Mouse (Mus musculus) retina, embryonic 14.5 days (tissue): Measurements from ENCODE around the gene Pcnx.

Experiments used
- DNase-seq: peaks from one replicate; pipeline ENCODE4 v3.0.0-alpha.2; 2015; ENCODE audit warnings: low spot score

Pcnx gene

GRCm38 (mm10) chr12:81855031-81855430 lies 4.8 kb upstream of the Pcnx start:
- no peak for DNase-seq

DNA sequence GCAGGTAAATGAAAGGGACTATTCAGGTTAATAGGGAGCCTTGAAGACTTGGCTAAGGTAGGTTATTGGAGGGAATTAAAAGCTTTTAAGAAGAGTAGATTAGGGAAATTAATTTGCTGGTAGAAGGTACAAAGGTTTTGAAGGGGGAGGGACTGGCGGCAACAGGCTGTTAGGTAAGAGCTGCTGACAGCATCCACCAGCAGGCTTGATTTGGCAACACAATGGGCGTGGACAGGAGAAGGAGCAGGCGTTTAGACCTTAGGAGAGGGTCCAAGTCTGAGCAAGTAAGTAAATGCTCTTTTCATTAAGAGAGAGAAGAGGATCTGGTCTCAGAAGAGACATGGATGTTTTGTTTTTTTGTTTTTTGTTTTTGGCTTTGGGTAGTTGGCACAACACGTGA lies 3.1 kb upstream of the Pcnx start:
- DNase-seq: no peak

DNA sequence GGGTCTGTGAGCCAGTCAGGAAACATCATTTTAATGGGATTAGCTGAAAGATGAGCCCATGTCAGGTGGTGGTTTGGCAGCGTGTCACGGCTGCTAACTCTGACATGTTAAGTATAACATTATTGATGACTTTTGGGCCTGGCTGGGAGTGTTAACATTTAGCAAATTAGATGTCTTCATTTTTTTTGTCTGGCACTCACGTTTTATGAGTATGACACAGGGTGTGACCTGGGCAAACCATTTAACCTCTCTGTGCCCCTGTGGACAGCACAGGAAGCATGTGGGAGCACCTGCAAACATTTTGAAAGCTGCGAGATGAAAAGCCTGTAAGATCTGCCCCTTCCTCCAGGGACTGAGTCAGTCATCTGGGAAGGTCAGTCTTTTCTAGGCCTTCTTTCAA lies 2.6 kb upstream of the Pcnx start:
- no peak for DNase-seq

DNA sequence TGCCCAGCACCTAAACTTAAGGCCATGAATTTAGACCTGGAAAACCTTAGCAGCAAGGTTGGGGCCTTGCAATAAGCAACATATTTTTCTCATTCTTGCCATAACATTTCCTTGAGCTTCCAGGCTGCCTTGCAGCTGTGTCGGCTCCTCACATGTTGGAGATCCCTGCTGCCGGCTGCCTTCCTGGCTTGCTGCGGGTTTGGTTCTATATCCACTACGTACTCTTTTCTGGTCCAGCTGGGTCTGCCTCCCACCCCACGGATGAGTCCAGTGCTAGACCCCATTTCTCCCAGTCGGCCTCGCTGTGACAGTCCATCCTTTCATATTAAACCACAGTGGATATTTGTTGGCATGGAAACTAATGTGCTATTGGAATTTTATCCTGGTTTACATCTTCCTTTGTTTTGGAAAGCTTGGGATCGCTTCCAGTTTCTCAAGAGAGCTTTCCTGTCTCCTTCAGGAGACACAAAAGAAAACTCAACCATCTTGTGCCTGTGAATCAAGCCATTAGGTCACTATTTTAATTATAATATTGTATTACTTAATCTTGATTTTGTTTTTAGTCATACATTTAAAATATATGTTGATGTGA lies 1.7 kb upstream of the Pcnx start:
- no peak for DNase-seq

DNA sequence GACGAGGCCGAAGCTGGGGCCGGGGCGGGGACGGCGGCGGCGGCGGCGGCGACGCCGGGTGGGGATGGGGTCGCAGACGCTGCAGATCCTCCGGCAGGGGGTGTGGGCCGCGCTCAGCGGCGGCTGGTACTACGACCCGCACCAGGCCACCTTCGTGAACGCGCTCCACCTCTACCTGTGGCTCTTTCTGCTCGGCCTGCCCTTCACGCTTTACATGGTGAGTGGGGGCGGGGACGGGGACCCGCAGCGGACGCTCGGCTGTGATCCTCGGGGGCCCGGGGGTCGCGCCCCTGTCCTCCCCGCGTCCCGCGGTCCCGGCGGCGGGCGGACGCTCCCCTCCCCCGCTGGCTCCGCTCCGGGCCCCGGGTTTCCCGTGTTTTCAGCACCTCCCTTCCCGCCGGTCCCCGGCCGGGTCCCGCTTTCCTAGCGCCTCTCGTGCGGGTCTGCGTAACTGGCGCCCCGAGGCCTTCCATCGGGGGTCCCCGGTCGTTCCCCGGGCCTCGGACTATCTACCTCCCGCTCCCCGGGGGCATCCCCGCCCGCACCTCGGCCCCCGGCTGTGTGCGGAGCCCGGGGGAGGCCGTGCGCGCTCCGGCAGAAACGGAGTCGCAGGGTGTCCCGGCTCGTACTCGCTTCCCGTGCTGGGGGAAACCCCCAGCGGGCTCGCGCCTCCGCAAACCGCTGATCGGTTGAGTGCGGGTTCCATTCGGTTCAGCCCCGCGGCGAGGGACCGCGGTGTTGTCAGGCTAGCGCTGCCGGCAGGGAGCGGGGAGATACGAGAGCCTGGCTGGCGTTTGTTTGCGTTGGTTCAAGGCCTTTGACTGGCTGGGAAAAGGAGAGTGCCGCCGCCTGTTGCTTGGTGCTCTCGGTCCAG lies 722 bp downstream of the Pcnx start:
- peak; percentile 72 for DNase-seq

DNA sequence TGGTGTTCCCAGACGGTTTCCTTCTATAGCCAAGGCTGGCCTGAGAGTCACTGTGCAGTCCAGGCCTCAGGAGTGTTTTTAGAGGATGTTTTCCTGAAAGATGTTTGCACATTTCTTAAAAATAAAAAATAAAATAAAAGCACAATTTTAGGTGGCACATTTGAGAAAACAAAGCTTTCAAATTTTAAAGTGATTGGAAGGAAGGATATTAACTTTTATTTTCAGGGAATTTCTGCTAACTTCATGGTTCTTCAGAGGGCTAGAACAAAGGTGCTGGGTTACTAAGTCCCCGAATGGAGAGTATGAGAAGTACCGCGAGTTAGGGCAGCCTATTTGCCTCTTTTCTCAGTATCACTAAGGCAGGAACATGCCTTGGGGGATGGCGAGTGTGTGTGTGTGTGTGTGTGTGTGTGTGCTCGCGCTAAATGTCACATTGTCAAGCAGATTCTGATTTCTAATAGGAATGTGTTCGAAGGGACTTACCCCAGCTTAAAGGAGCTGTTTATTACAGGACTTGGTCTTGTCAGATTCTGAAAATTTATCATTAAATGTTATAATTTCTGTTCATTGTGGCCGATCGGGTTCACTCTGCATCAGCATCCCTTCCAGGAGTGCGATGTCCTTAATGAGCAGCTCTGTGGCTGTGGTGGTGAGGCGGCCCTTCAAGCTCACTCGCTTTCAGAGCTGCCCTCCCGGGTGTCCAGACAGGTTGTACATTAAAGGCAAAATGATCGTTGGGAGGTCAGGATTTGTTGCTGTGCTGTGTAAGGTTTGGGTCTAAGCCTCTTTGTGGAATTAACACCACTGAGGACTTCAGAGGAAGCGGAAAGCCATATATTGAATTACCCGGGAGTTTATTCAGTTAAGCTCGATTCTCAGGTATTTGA lies 1.6 kb downstream of the Pcnx start:
- DNase-seq: peak; percentile 39

GRCm38 (mm10) chr12:81862351-81862802 lies 2.6 kb downstream of the Pcnx start:
- DNase-seq: no peak

DNA sequence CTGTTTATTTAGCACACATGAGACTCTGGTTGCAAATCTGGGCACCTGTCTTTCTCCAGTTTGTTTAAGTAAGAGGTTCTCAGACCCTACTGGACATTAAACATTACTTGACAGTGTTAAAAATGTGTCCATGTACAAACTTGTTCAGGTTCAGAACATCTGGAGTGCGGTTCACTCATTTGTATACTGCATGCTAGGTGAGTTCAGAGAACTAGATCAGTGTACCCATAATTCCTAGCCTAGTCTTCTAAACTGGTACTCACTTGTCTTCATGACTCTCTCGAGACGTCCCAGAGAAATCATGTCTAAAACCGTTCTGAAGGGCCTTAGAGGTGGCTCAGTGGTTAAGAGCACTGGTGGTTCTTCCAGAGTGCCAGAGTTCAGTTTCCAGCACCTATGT lies 4.1 kb downstream of the Pcnx start:
- no peak for DNase-seq

- no peak for DNase-seq
These were observed 5.4 kb downstream of the Pcnx start for GRCm38 (mm10) chr12:81865183-81865582.

GRCm38 (mm10) chr12:81867316-81867715 lies 7.5 kb downstream of the Pcnx start:
- DNase-seq: no peak

DNA sequence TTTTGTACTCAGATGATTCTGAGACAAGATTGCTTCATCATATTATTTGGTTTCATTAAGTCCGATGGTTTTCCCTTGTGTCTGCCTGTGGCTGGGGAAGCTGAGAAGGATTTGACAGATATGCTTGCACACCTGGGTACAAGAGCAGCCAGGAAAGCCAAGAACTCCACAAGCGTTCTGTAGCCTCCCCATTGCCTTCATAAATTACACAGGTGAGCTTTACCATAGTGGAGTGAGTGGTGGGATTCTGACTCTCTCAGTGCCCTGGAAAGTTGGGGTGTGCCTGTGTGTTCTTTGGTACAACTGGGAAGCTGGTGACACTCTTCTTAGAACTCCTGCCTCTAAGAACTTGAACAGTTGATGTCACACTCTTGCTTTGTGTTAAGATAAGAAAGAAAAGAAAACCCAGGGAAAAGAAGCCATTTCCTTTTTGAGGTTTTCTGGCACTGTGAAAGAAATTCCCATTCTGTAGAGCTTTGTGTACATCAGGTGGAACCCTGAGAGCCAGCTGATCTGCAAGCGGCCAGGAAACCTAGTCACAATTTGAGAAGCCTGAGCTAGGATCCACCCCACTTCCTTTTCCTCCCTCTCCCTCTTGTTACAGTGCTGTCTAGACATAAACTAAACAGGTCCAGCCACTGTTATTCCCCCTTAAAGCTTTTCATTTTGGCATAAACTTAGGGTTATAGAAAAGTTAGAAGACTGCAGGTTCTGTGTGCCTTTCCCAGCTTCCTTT lies 9.6 kb downstream of the Pcnx start:
- no peak for DNase-seq

DNA sequence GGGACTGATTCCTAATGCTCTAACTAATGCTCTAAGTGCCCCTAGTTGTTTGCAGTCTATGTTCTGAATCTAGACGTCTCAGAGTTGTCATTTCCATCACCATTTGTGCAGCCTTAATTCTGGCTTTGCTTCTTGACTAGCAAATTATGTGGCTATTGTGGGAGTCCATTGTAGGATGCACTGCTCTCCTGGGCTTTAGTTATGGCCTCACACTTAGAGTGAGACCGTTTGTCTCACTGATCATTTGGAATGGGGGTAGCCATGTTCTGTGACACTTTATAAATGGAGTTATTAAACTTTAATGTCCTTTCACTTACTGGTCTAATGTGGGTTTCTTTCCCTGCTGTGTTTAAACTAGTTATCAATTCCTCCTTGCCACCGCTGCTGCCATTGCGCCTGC lies 13.5 kb downstream of the Pcnx start:
- DNase-seq: peak; percentile 18

DNA sequence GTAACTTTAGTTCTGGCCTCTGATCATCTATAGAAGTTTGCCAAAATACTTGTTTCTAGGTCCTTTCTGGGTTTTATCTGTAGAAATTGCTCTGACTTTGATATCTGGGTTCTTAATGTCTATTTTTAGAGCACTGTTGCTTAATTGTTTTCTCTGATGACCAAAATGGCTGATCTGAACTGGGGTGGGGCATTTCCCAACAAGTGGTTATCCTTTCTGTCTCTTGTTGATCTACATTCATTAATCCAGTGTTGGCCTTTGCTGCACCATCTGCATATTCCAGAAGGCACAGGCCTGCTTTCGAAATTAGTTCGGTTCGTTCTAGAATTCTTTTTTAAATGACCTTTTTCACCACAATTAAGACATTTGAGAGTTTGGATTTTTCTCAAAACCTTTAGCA lies 20.3 kb downstream of the Pcnx start:
- DNase-seq: no peak

GRCm38 (mm10) chr12:81883255-81884106 lies 23.7 kb downstream of the Pcnx start:
- DNase-seq: no peak

DNA sequence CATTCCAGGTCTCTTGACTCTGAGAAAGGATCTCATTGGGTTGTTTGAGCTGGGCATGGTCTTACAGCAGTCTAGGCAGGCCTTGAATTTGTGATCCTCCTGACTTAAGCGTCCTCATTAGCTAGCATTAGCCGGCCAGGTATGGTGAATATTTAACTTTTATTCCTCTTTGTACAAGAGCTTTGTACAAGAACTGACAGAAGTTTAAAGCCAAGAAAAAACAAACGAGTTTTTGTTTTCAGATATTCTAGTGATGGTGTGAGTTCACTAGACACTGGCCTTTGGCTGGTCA lies 24.2 kb downstream of the Pcnx start:
- no peak for DNase-seq

- no peak for DNase-seq
These were observed 25.2 kb downstream of the Pcnx start for GRCm38 (mm10) chr12:81884983-81885382.

DNA sequence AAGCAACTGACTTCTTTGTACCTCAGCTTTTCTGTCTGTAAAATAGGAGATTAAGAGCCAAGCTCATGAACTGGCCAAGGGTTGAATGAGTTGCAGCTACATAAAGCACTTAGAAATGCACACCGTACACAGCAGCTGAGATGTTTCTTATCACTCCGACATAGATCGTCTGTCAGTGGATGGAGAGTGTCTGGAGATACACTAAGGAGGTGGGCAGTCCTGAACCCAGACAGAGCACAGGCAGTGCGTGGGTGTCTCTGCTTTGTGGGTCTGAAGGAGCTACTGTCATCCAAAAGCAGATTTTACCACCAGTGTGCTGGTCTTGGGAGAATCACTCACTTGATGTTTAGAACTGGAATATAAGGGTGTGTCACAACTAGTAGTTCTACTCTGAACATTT lies 26.2 kb downstream of the Pcnx start:
- DNase-seq: no peak

DNA sequence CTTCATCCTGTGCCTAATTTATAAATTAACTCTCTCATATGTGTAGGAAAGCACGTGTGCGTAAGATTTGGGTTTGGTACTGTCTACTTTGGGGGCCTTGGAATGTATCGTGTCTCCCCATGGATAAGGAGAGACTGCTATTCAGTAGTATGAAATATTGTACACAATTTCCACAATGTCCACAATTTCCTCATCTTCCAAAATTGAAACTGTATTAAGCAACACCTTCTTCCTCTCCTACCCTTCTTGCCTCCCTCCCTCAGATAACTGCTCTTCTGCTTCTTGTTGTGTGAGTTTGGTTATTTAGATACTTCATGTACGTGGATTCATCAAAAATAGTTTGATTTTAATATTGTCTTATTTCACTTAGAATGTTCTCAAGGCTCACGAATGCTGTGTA lies 29.1 kb downstream of the Pcnx start:
- no peak for DNase-seq

DNA sequence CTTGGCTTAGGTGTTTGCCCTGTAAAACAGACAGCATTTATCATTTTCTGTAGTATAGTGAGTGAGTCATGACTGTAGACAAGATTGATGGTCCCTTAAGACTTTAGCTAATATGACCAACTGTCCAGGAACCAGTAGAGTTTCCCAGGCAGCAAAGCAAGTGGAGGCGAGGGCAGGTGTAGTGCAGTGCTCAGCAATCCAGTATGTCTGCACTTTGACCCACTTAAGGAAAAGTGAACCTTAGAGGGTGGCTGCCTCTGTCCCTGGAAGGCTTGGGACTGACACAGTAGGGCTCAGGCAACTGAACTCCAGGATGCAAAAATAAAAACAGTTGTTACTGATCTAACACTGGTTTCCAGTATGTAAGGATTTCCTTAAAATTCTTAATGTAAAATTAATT lies 32.1 kb downstream of the Pcnx start:
- no peak for DNase-seq

DNA sequence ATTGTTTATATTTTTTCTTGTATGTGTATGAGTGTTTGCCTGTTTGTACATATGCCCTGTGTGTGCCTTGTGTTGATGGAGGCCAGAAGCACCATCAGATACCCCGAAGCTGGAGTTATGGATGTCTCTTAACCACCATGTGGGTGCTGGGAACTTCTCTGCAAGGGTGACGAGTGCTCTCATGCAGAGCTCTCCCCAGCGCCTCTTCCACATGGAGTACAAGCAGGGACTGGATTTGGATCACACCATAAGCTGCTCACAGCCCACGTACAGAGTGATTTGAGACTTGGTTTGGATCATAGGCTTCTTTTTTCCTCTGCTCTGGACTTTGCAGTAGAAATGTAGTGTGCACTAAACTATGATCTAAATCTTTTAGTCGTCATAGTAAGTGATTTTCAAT lies 34.5 kb downstream of the Pcnx start:
- DNase-seq: no peak

- no peak for DNase-seq
These were observed 36.2 kb downstream of the Pcnx start for GRCm38 (mm10) chr12:81895986-81896385.
